Mouse (Mus musculus) kidney, postnatal 0 days (tissue): ENCODE measurements at regions not wholly inside any gene's neighbourhood (a gene's known extent, or its start where the extent isn't known, plus 50 kb on each side); places are given as distances from the start of the nearest gene placed in this dataset.

Experiments used
- ATAC-seq: fragments of 200-750 bp; cut with Nextera tagmentation; replicated peaks from 2 replicates; pipeline ENCODE4 v1.8.0; 2017; ENCODE audit warnings: low read depth, moderate number of reproducible peaks, moderate TSS enrichment, moderate library complexity; ENCODE audit not compliant: low FRiP score
- DNase-seq: peaks from one replicate; pipeline ENCODE4 v3.0.0-alpha.2; 2016; ENCODE audit warnings: low spot score
- H3K27ac ChIP-seq: fragments of 300-500 bp; sonication (generic); 2 replicates; pipeline ENCODE4 v1.5.1; 2014; ENCODE audit warnings: mild to moderate bottlenecking
- H3K27me3 ChIP-seq: fragments of 300-500 bp; sonication (generic); 2 replicates; pipeline ENCODE4 v1.6.1; 2014; ENCODE audit warnings: low read length, mixed read lengths; ENCODE audit not compliant: insufficient read depth
- H3K36me3 ChIP-seq: fragments of 300-500 bp; sonication (generic); 2 replicates; pipeline ENCODE4 v1.6.1; 2014; ENCODE audit warnings: low read length, mixed read lengths; ENCODE audit not compliant: insufficient read depth
- H3K4me1 ChIP-seq: fragments of 300-500 bp; sonication (generic); replicated peaks from 2 replicates; pipeline ENCODE4 v1.6.1; 2014; ENCODE audit warnings: antibody characterized with exemption, low read length, mixed read lengths; ENCODE audit not compliant: insufficient read depth
- H3K4me2 ChIP-seq: fragments of 300-500 bp; sonication (generic); 2 replicates; pipeline ENCODE4 v1.6.1; 2014; ENCODE audit warnings: mild to moderate bottlenecking, low read length, moderate library complexity, mixed read lengths
- H3K4me3 ChIP-seq: fragments of 300-500 bp; sonication (generic); replicated peaks from 2 replicates; pipeline ENCODE4 v1.5.1; 2014; ENCODE audit warnings: low read depth, low read length
- H3K9ac ChIP-seq: fragments of 300-500 bp; sonication (generic); 2 replicates; pipeline ENCODE4 v1.6.1; 2014; ENCODE audit warnings: low read depth, low read length
- H3K9me3 ChIP-seq: fragments of 300-500 bp; sonication (generic); replicated peaks from 2 replicates; pipeline ENCODE4 v1.6.1; 2016; ENCODE audit warnings: low read length, inconsistent platforms, mixed read lengths
- CTCF ChIP-seq: IDR thresholded peaks from 2 replicates; pipeline ENCODE4 v1.5.1; 2016; ENCODE audit warnings: antibody characterized with exemption, low read depth, mild to moderate bottlenecking, moderate library complexity
- WGBS: fragments of 180-500 bp; shearing (Covaris S2); extraction: QIAGEN DNeasy Blood & Tissue Kit; methylation state at CpG from one replicate; pipeline ENCODE4 v1.1.7; 2014; 5-methylcytosine and 5-hydroxymethylcytosine counted together

DNA sequence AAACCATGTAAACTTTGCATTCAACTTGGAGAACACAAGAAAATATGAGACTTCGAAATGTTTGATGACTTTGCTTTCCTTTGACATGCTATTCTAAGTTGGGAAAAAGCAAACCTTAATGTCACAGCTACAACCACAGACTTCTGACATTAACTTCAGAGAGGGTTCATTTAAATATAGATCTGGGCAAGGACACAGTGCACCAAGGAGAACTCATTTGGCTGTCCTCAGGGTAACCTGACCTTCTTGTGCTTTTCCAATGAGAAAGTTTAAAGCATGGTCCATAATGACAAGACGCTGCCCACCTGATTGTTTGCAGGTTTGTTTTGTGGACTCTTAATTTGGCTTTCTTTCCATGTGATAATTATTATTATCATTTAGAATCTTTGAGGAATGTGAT, 143.1 kb upstream of the Adamts5 start:
- TF ChIP-seq CTCF = no peak
- Histone ChIP-seq H3K36me3 (no peaks in the 10 kb centered on the region), H3K4me1 (no peaks in the 10 kb centered on the region), H3K4me2 (no peak overlapping the region), H3K27ac (no peak overlapping the region), H3K9me3 (no peaks in the 10 kb centered on the region), H3K4me3 (no peak overlapping the region), H3K27me3 (no peaks in the 10 kb centered on the region), H3K9ac (no peak overlapping the region)
- 76% methylated on average over 2 of the region's 2 CpGs for WGBS
- no peak for DNase-seq
- no peak for ATAC-seq

DNA sequence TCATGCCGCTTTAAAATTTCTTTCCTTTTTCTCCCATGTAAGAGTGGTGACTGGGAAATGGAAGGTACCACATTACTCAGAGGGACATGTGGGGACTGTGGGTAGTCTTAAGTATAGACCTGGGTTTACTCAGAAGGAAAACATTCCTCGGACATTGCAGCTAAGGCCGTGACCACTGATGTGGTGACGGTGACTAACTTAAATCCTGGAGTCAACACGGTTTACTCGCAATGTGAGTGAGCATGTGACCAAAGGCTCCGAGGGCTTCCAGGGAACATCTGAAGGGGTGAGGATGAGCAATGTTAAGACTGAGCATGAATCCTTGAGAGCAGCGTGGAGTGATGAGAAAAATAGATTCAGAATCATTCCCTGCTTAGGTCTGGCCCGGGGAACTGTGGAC, 133.1 kb upstream of the Adamts5 start:
- no peak for DNase-seq
- H3K27ac ChIP-seq = no peak overlapping the region
- no peaks in the 10 kb centered on the region for H3K36me3 ChIP-seq
- no peaks in the 10 kb centered on the region for H3K4me1 ChIP-seq
- no peaks in the 10 kb centered on the region for H3K9me3 ChIP-seq
- WGBS = 86% methylated on average over 9 of the region's 9 CpGs
- TF ChIP-seq CTCF = no peak
- H3K27me3 ChIP-seq = no peaks in the 10 kb centered on the region
- ATAC-seq = no peak
- H3K9ac ChIP-seq = no peak overlapping the region
- H3K4me3 ChIP-seq = no peak overlapping the region
- no peak overlapping the region for H3K4me2 ChIP-seq

DNA sequence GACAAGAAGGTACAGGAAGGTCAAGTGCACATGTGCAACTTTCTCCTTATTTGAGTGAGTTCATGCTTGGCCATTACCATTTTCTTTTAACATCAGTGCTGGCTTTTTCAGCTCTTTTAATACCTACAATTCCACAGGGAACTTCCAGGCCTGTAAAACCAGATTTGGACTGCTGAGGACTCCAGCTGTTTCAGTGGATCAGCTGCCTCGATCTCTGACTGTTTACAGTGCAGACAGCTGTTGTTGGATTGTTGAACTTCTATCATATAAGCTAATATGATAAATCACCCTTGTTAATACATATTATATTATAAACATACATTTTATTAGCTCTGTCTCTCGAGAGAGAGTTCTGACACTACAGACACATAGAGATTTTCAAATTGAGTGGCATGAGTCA, 126.1 kb upstream of the Adamts5 start:
- Histone ChIP-seq H3K27me3 (no peaks in the 10 kb centered on the region), H3K4me3 (no peak overlapping the region), H3K9me3 (no peaks in the 10 kb centered on the region), H3K27ac (no peak overlapping the region), H3K4me2 (no peak overlapping the region), H3K9ac (no peak overlapping the region), H3K36me3 (no peaks in the 10 kb centered on the region), H3K4me1 (no peaks in the 10 kb centered on the region)
- no peak for TF ChIP-seq CTCF
- no peak for ATAC-seq
- 60% methylated on average over 2 of the region's 2 CpGs for WGBS
- no peak for DNase-seq

DNA sequence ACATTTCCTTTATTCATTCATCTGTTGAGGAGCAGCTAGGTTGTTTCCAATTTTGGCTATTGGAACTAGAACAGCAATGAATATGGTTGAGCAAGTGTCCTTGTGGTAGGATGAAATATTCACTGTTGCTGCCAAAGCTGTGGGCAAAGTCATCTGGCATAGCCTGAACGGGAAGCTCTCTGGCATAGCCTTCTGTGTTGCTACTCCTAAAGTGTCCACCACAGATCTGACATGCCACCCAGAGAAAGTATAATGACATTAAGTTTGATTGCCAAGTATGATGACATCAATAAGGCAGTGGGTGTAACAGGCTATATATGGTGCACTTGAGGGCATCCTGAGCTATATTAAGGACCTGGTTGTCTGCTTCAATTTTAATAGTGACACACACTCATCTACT, 113.7 kb upstream of the Adamts5 start:
- H3K4me1 ChIP-seq = no peaks in the 10 kb centered on the region
- WGBS = 94% methylated on average over 1 of the region's 1 CpGs
- no peak overlapping the region for H3K9ac ChIP-seq
- DNase-seq = no peak
- no peak for TF ChIP-seq CTCF
- H3K36me3 ChIP-seq = no peaks in the 10 kb centered on the region
- no peak overlapping the region for H3K4me3 ChIP-seq
- H3K4me2 ChIP-seq = no peak overlapping the region
- no peak for ATAC-seq
- H3K27ac ChIP-seq = no peak overlapping the region
- no peaks in the 10 kb centered on the region for H3K27me3 ChIP-seq
- no peaks in the 10 kb centered on the region for H3K9me3 ChIP-seq

DNA sequence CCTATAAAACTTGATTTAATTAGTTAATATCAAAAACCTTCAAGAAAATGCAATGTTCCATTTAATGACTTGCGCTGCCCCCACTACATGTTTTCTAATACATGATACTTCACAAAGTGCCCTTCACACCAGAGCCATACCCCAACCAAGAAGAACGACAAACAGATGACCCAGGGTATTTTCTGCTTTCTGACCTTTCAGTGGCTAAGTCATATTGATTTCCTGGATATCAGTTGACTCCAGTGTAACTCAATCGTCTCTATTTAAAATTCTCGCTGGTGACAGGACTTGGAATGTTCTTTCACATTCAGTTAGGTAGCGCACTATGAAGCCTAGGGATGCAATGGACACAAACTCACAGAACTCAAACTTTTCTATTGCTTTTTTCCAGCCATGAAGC, 109.4 kb upstream of the Adamts5 start:
- Histone ChIP-seq H3K9ac (no peak overlapping the region), H3K27ac (no peak overlapping the region), H3K4me3 (no peak overlapping the region), H3K36me3 (no peaks in the 10 kb centered on the region), H3K4me1 (no peaks in the 10 kb centered on the region), H3K9me3 (no peaks in the 10 kb centered on the region), H3K27me3 (no peaks in the 10 kb centered on the region), H3K4me2 (no peak overlapping the region)
- TF ChIP-seq CTCF = no peak
- WGBS = 63% methylated on average over 5 of the region's 5 CpGs
- DNase-seq (no peak), ATAC-seq (no peak)

DNA sequence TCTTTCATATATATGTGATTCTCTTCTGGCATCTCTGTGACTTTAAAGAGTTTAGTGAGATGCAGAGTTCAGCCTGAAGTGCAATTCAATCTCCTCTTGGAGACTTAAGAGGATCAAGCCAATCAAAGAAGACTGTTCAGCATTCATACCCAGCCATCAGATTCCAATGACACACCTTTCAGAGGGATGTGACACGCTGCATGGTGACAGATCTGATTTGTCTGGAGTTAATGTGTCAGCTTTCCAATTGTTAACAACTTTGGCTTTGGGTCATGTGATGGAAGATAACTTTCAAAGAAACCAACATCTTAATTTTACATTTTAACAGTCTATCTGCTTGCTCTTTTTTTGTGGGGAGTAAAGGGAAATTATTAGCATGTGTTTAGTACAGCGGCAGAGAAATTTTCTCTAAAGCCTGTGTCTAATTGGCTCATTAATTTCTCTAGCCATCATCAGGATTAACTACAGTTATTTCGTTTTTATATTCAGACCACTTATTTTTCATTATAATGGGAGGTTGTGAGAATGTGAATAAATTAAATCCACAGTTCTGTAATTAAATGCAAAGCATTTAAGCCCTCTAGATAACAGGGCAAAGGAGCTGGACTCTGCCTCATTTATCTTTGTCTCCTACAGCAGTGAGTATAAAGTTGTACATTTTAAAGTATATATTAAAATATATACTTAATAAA, 108.2 kb upstream of the Adamts5 start:
- Histone ChIP-seq H3K27me3 (no peaks in the 10 kb centered on the region), H3K4me3 (no peak overlapping the region), H3K36me3 (no peaks in the 10 kb centered on the region), H3K4me1 (no peaks in the 10 kb centered on the region), H3K9ac (no peak overlapping the region), H3K4me2 (no peak overlapping the region), H3K27ac (no peak overlapping the region), H3K9me3 (no peaks in the 10 kb centered on the region)
- DNase-seq (no peak), ATAC-seq (no peak)
- 48% methylated on average over 3 of the region's 3 CpGs for WGBS
- TF ChIP-seq CTCF = no peak

DNA sequence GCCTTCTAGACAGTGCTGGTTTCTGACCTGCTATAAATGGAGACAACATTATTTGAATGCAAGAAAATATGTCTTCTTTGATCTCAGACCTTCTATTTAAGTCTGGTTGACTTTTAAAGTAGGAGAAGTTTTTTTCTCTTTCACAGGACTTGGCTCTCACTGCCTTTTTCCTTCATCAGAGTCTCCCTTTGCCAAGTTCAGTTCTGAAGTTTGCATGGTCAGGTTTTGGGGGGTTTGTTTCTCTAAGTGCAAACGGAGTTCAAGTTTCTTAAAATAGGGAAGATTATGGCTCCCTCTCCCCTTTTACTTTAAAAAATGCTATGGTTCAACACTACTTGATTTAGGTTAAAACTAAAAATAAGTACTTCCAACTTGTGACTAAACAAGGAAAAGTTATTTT, 106.2 kb upstream of the Adamts5 start:
- Histone ChIP-seq H3K4me3 (no peak overlapping the region), H3K9me3 (no peaks in the 10 kb centered on the region), H3K36me3 (no peaks in the 10 kb centered on the region), H3K4me2 (no peak overlapping the region), H3K27ac (no peak overlapping the region), H3K9ac (no peak overlapping the region), H3K27me3 (no peaks in the 10 kb centered on the region), H3K4me1 (no peaks in the 10 kb centered on the region)
- ATAC-seq = no peak
- 41% methylated on average over 1 of the region's 1 CpGs for WGBS
- TF ChIP-seq CTCF = no peak
- DNase-seq = peak; percentile 69
